Mouse (Mus musculus) G1E (cell line): ENCODE measurements around the gene Ube2q1. TPM values are rescaled to one million over a fixed set of nuclear protein-coding genes. Genes with fewer than 3 reads are reported as not detected.

Source experiments
- ATAC-seq: 2 replicates; pipeline ENCODE4 v1.8.0; 2016; ENCODE audit warnings: mild to moderate bottlenecking; ENCODE audit not compliant: insufficient number of reproducible peaks, poor library complexity, low FRiP score, severe bottlenecking; ENCODE audit errors: extremely low read depth
- DNase-seq: peaks from one replicate; pipeline ENCODE4 v3.0.0; 2012; ENCODE audit warnings: low spot score
- H3K27me3 ChIP-seq: 2 replicates; pipeline ENCODE4 v1.6.1; 2012; ENCODE audit warnings: mild to moderate bottlenecking, low read length, inconsistent platforms; ENCODE audit not compliant: insufficient read depth
- H3K36me3 ChIP-seq: replicated peaks from 2 replicates; pipeline ENCODE3; 2012; ENCODE audit warnings: mild to moderate bottlenecking, inconsistent platforms
- H3K4me1 ChIP-seq: 2 replicates; pipeline ENCODE4 v1.6.1; 2012; ENCODE audit warnings: low read depth, low read length, inconsistent platforms, mixed read lengths; ENCODE audit not compliant: insufficient read depth
- H3K4me3 ChIP-seq: 2 replicates; pipeline ENCODE4 v1.5.1; 2012; ENCODE audit warnings: low read depth, mild to moderate bottlenecking, inconsistent platforms, low read length, moderate library complexity, mixed read lengths
- H3K9me3 ChIP-seq: replicated peaks from 2 replicates; pipeline ENCODE4 v1.6.1; 2012; ENCODE audit warnings: inconsistent platforms
- CTCF ChIP-seq: IDR thresholded peaks from 2 replicates; pipeline ENCODE4 v1.5.1; 2012; ENCODE audit warnings: low read depth, low read length, inconsistent platforms, mixed read lengths
- GATA1 ChIP-seq: IDR thresholded peaks from 2 replicates; pipeline ENCODE4 v1.6.1; 2012; ENCODE audit warnings: borderline replicate concordance, low read length, inconsistent platforms, mixed read lengths
- GATA2 ChIP-seq: IDR thresholded peaks from 2 replicates; pipeline ENCODE4 v1.6.1; 2012; ENCODE audit warnings: low read depth, low read length, inconsistent platforms, borderline replicate concordance
- POLR2AphosphoS5 ChIP-seq: IDR thresholded peaks from 2 replicates; pipeline ENCODE4 v1.6.1; 2012; ENCODE audit warnings: low read depth, low read length, inconsistent platforms; ENCODE audit not compliant: insufficient replicate concordance
- TAL1 ChIP-seq: conservative IDR thresholded peaks from 2 replicates; pipeline ENCODE4 v1.6.1; 2012; ENCODE audit warnings: low read depth, low read length, inconsistent platforms, mixed read lengths
- polyA plus RNA-seq: library from polyadenylated mRNA; stranded (reverse); fragments of >175 nt; gene quantifications from 2 replicates; pipeline ENCODE4 v1.2.3, GENCODE M21; 2012
- total RNA-seq, 2 experiments: library from RNA; stranded (forward) in 1 of 2; stranded (reverse) in 1 of 2; fragments of 200-1000 nt in 1 of 2; fragments of >200 nt in 1 of 2; fragmentation: Nextera tagmentation in 1 of 2; gene quantifications; 2 replicates each; pipeline ENCODE4 v1.2.3; 2014 to 2017

Ube2q1 gene
- total and polyA plus RNA-seq, 3 experiments, result 44.3 to 134 (median 106) TPM

DNA sequence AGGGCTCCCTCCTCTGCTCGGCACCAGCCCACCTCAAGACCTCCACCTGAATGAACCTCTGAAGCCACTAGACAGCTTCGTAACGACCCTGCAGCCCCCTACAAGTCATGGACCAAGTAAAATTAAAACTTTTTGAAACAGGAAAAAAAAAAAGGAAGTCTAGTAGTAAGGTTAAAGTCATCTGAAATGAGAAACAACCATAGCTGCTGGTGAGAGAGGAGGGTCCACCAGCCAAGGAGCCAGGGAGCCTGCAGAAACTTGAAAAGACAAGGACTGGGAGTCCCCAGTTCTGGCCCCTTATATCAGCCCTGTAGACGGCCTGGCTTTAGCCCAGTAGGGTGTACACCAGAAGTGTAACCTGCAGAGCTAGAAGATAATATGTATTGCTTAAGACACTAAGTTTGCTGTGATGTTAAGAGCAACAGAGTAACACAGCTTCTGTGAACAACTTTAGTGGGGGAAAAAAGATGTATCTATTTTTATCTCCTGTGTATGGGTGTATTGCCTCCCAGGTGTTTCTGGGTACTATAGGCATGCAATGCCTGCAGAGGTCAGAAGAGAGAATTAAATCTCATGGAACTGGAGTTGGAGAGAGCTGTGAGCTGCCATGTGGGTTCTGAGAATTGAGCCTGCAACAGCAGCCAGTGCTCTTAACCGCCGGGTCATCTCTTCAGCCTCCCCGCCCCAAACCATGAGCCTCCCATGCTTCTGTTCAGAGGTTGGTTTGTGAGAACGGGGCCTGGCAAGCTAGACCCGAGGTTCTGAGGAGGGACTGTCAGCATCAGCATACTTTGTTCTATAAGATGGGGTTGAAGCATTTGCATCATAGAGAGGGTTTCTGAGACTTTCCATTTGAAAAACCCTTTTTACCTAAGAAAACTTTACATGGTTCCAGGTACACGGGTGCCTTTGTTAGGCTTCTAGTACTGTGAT lies 48.4 kb downstream of the Ube2q1 start:
- ATAC-seq, result no peak
- TF ChIP-seq GATA1 (no peak), TAL1 (no peak), GATA2 (no peak), POLR2AphosphoS5 (no peak), CTCF (no peak)

GRCm38 (mm10) chr3:89823594-89823993 lies 50.2 kb downstream of the Ube2q1 start:
- H3K4me1 ChIP-seq, result no peaks in the 10 kb centered on the region; the same call in 1 of the 2 replicates
- TF ChIP-seq CTCF (no peak), POLR2AphosphoS5 (no peak), TAL1 (no peak), GATA2 (no peak), GATA1 (no peak)
- no peaks in the 10 kb centered on the region for H3K36me3 ChIP-seq
- no peak for DNase-seq
- no peak overlapping the region for H3K4me3 ChIP-seq
- peaks cover 18% of the 10 kb centered on the region for H3K27me3 ChIP-seq
- H3K9me3 ChIP-seq, result no peaks in the 10 kb centered on the region
- ATAC-seq, result no peak

More for the DNA sequence above, 48.4 kb downstream of the Ube2q1 start:
- Histone ChIP-seq H3K36me3 (no peaks in the 10 kb centered on the region), H3K4me1 (no peaks in the 10 kb centered on the region; the same call in 1 of the 2 replicates), H3K27me3 (peaks cover 21% of the 10 kb centered on the region), H3K4me3 (no peak overlapping the region), H3K9me3 (no peaks in the 10 kb centered on the region)
- no peak for DNase-seq

DNA sequence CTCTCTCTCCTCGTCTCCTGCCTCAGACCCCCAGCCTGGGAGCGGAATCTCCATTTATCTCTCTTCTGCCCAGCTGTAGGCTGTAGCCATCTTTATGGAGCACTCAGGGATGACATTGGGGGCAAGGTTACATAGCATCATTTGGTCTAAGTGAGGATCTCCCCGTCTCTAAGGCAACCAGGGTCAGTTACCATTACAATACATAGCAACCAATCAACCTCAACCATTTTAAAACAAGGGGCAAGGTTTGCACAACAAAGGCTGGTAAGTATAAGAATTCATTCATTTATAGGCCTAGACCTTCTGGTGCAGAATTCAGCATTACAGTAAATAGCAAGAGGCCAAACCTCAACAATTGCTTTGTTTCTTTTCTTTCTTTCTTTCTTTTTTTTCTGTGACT lies 52.9 kb downstream of the Ube2q1 start:
- H3K4me1 ChIP-seq, result no peaks in the 10 kb centered on the region
- H3K9me3 ChIP-seq, result peaks cover 6% of the 10 kb centered on the region
- H3K36me3 ChIP-seq, result no peaks in the 10 kb centered on the region
- DNase-seq (no peak), ATAC-seq (no peak)
- TF ChIP-seq TAL1 (no peak), POLR2AphosphoS5 (no peak), GATA1 (no peak), GATA2 (no peak), CTCF (no peak)
- no peak overlapping the region for H3K4me3 ChIP-seq
- H3K27me3 ChIP-seq, result peaks cover 10% of the 10 kb centered on the region

- Histone ChIP-seq H3K4me3 (no peak within 1 kb of the TSS), H3K4me1 (no peaks in the 10 kb centered on the region), H3K9me3 (peaks cover 13% of the 10 kb centered on the region), H3K27me3 (peaks cover 10% of the 10 kb centered on the region; the same call in 1 of the 2 replicates), H3K36me3 (no peaks in the 10 kb centered on the region)
- no peak for ATAC-seq
- no peak for TF ChIP-seq GATA2
- no peak for DNase-seq
Measured at GRCm38 (mm10) chr3:89830815-89831591, 57.6 kb downstream of the Ube2q1 start, which contains the start of gene She. She (plus strand) TSS chr3:89831370.

Other genes with a start within 250 kb of the Ube2q1 start
- 42.1 and 49.8 TPM in 2 replicates for gene Adar, start 58.6 kb upstream of the Ube2q1 start, total RNA-seq (2014; fragmentation: Nextera tagmentation)
- 37.0 and 37.3 TPM in 2 replicates for gene Adar, start 58.6 kb upstream of the Ube2q1 start, total RNA-seq (2017)
- gene Adar, start 58.6 kb upstream of the Ube2q1 start, polyA plus RNA-seq, result 13.2 and 16.0 TPM in 2 replicates
- 2.0 and 2.2 TPM in 2 replicates for gene Chrnb2, start 9.0 kb upstream of the Ube2q1 start, total RNA-seq (2014; fragmentation: Nextera tagmentation)
- 1.2 and 1.3 TPM in 2 replicates for gene Chrnb2, start 9.0 kb upstream of the Ube2q1 start, total RNA-seq (2017)
- 0.14 and 0.23 TPM in 2 replicates for gene Chrnb2, start 9.0 kb upstream of the Ube2q1 start, polyA plus RNA-seq
- not detected in 2 replicates for gene She, start 57.8 kb downstream of the Ube2q1 start, total RNA-seq (2014; fragmentation: Nextera tagmentation)
- 0.17 TPM in 1 of 2 replicates, not detected in the other for gene She, start 57.8 kb downstream of the Ube2q1 start, total RNA-seq (2017)
- gene She, start 57.8 kb downstream of the Ube2q1 start, polyA plus RNA-seq, result not detected in 2 replicates
- gene Il6ra, start 139.6 kb downstream of the Ube2q1 start, total RNA-seq (2014; fragmentation: Nextera tagmentation), result not detected in 2 replicates
- under 0.01 and 0.06 TPM in 2 replicates for gene Il6ra, start 139.6 kb downstream of the Ube2q1 start, total RNA-seq (2017)
- gene Il6ra, start 139.6 kb downstream of the Ube2q1 start, polyA plus RNA-seq, result not detected in 2 replicates
- not detected in 2 replicates for gene Atp8b2, start 189.9 kb downstream of the Ube2q1 start, total RNA-seq (2014; fragmentation: Nextera tagmentation)
- 0.35 and 0.66 TPM in 2 replicates for gene Atp8b2, start 189.9 kb downstream of the Ube2q1 start, total RNA-seq (2017)
- 0.02 and 0.04 TPM in 2 replicates for gene Atp8b2, start 189.9 kb downstream of the Ube2q1 start, polyA plus RNA-seq
- 173 and 191 TPM in 2 replicates for gene Hax1, start 225.2 kb downstream of the Ube2q1 start, total RNA-seq (2014; fragmentation: Nextera tagmentation)
- 100 and 106 TPM in 2 replicates for gene Hax1, start 225.2 kb downstream of the Ube2q1 start, total RNA-seq (2017)
- gene Hax1, start 225.2 kb downstream of the Ube2q1 start, polyA plus RNA-seq, result 33.4 and 53.7 TPM in 2 replicates